Mouse (Mus musculus) adrenal gland, postnatal 4 days (tissue): ENCODE results near the gene Chd2. TPM values are rescaled to one million over a fixed set of nuclear protein-coding genes. Genes with fewer than 3 reads are reported as not detected.
"Not testable (repeated sequence)": the region's sequence is repeated elsewhere in the genome, so short reads cannot be mapped to it uniquely, and the experiment has no call there.

Experiments used
- DNase-seq, 2 experiments: peaks; one replicate each; pipeline ENCODE4 v3.0.0; 2021 to 2022; ENCODE audit warnings: low spot score in 2 of 2, mixed read lengths in 2 of 2
- total RNA-seq, 2 experiments: library from RNA; stranded (reverse); gene quantifications; 2 replicates each; pipeline ENCODE4 v1.2.3; 2021

The Chd2 gene
- total RNA-seq, 2 experiments from 2014 or later = 63.5 to 69.1 TPM

DNA sequence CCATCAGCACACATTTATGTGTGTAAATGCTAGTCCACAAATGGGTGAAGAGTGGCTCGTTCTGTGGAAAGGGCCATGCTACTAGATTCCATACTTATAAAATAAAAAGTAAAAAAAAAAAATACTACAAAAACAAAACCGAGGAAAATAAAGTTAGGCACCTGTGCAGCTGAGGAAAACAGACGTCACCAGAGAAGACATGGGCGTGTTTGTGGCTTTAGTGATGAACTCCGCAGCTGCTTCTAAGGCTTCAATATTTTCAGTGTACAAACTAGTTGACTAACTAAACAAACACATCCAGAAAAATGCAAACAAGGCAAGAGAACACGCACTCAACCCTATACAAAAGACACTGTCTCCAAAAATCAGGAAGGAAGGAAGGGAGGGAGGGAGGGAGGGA is 18.4 kb downstream of the Chd2 start:
- no peak for DNase-seq

DNA sequence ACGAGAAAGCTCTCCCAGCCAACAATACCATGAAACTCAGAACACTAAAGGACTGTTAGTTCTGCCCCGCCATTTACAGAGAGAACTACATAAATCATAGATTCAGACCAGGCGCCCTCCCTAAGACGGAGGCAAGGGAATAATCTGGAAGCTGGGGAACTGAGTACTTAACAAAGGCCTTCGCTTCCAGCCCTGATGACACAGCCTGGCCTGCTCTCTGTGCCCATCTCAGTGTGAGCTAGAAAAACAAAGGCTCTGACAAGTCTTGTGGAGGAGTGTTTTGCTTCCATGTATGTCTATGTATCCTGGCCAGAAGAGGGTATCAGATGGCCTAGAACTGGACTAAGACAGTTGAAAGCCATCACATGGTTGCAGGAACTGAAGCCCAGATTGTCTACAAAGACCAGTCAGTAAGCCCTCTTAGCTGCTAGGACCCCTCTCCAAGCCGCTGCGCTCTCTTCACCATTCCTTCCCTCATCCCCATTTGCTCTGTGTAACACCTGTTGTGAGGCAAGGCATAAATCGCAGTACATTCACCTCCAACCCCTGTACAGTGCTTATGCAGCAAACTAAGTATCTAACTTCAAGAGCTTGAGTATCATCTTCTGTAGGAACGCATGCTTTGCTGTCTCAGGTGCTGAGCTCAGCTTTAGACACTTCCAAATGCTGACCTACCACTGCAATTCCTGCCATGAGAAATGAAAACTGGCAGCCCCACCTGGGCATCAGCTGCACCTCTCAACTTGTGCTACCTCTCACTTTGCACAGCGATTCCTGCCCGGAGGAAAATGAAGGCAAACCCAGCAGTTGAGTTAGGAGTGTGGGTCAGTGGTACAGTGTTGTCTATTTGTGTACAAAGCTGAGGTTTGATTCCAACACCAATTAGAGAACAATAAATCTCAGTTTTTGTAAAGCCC is 20.1 kb downstream of the Chd2 start:
- no peak for DNase-seq

DNA sequence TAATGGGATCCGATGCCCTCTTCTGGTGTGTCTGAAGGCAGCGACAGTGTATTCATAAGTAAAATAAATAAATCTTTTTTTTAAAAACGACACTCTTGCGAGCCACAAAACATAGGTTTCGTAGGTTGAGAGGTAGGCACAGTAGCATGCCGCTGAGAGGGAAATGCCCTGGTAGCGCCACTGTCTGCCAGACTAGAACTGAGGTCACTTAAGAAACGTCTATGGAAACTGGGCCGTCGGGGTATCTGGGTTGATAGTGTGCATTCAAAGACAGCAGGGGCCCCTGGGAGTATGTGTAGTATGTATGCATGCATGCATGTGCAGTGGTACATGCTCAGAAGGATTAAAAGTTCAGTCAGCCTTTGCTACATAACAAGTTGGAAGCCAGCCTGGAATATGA is 21.4 kb downstream of the Chd2 start:
- DNase-seq = no peak

DNA sequence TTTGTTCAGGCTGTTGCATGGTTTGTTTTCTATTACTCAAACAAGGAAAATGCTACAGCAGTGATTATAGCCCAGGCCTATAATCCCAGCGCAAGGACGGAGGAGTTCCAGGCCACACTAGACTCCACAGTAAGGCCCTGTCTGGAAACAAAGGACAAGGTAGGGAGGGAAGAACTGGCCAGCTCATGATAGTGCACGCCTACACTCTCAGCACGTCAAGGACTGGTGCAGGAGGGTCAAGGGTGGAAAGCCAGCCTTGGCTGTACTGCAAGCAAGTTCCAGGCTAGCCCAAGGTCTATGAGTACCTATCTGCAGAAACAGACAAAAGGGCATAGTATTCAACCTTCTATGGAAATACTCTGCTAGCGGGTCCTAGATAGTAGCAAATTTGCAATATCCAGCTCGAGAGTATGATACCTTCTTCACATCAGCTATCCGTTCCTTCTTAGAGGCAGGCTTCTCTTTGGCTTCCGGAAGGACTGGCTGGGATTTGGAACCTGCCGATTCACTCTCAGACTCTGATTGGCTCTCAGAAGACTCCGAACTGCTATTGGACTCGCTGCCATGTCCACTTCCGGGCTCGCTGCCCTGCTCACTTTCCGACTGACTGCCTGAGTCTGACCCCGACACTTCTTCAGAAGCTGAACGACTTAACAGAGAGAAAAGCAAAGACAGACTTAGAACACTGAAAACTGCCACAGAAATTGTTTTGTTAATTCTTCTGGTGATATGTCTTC is 22.4 kb downstream of the Chd2 start:
- DNase-seq = no peak

DNA sequence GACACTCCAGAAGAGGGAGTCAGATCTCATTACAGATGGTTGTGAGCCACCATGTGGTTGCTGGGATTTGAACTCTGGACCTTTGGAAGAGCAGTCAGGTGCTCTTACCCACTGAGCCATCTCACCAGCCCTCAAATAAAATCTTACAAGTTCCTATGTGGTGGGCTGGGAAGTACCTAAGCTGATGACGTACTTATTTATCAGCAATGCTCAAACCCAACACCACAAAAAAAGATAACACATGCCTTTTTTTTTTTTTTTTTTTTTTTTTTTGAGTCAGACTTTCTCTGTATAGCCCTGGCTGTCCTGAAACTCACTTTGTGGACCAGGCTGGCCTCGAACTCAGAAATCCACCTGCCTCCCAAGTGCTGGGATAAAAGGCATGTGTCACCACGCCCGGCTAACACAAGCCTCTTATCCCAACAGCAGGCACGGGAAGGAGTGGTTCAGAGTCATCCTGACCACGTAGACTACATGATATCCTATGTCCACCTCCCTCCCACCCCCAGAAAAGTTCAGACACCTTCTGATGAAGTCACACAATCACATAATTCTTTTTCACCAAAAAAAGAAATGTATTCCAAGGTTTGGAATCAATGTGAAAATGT is 23.2 kb downstream of the Chd2 start:
- not testable (repeated sequence) for DNase-seq

DNA sequence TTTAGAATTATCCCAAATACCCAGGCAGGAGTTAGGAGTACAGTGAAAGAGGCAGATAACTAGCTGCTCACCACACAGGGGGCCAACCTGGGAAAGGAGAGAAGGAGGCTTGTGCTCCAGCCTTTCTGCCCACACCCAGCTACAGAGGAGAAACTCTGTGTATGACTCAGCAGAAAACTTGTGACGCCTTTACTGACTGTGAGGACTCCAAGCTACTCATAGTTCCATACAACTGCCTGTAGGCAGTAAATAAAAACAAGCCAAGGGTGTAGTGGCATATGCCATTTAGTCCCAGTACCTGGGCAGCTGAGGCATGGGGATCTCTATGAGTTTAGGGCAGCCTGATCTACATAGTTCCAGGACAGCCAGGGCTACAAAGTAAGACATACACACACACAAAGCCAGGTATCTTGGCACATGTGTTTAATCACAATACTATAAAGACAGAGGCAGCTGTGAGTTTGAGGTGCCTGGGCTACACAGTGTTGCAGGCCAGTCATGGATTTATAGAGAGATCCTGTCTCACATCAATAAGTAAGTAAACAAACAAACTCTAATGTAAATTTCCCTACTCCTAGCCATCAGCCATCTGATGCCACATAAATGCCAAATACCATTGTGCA is 24.1 kb downstream of the Chd2 start:
- DNase-seq = no peak

DNA sequence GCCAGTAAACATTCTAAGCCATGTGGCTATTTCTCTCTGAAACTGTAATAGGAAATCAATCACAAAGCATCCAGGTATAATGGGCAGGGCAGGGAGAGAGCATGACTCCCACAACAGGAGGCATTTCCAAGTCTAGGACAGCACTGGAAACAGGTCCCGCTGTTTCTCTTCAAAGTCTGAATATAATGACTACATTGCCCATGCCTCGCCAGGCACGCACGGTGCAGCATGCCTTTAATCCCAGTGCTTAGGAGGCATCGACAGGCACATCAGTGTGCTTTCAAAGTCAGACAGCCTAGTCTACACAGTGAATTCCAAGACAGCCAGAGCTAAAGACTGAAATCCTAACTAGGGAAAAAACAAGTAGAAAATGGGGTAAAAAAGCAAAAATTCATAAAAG is 24.8 kb downstream of the Chd2 start:
- DNase-seq = no peak

DNA sequence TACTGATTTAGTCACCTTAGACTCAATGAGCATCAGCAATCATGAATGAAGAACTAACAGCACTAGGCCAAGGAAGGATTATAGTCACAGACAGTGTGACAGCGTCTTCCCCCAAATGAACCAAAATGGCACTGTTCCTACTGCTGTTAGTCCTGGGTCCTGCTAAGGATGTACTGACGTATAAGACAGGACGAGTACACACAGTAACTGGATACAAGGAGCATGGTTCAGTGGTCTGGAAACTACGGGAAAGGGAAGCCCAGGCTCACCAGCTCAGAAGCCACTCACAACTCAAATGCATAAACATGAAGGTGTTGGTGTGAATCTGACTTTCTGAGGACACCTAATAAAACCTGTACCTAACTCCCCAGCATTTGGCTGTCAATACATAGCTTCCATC is 27.1 kb downstream of the Chd2 start:
- no peak for DNase-seq

DNA sequence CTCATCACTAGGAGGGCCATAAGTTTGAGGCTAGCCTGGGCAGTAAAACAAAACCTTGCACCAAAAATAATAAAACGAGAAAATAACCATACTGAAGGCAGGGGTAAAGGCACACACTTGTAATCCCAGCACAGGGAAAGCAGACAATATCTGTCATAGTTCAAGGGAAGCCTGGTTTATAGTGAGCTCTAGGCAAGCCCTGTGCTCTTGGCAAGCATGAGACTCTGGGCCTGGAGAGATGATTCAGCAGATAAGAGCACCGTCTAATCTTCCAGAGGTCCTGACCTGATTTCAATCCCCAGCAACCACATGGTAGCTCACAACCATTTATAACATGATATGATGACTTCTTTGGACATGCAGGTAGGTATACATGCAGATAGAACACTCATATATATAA is 29.2 kb downstream of the Chd2 start:
- DNase-seq = no peak

DNA sequence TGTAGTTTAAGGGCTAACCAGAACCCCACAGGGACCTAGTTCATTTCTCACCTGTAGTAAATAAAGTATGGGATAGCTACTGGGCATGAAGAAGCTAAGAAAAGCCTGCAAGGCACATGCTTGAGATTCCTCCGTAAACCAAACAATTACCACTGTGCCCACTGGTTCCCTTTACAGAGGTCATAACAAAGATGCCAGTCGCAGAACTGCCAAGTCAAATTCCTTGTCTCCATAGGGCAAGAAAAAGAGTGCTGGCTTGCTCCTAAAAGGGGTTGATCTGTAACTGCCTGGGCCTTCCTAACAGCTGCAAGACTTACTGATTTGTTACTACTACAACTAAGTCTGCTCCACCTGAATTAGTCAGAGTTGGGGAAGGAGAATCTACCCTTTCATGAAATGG is 32.9 kb downstream of the Chd2 start:
- no peak for DNase-seq

DNA sequence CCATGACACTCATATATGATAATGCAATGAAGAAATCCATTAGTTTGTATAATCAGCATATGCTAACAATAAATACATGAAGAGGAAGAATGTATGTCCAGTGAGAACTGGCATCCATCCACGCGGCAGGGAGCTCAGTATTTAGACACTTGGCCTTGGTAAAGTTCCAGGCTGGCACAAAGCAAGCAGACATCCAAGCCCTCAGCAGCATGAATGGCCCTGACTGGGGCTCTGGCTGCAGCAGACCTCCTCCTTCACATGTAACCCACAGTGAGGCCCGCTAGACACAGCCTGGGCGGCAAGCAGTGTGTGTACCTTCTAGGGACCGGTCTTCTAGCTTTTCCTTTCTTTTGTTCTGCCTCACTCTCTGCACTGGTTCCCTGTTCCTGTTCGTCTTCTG is 34.1 kb downstream of the Chd2 start:
- peak in 1 of 2 experiments; percentile 36 for DNase-seq

DNA sequence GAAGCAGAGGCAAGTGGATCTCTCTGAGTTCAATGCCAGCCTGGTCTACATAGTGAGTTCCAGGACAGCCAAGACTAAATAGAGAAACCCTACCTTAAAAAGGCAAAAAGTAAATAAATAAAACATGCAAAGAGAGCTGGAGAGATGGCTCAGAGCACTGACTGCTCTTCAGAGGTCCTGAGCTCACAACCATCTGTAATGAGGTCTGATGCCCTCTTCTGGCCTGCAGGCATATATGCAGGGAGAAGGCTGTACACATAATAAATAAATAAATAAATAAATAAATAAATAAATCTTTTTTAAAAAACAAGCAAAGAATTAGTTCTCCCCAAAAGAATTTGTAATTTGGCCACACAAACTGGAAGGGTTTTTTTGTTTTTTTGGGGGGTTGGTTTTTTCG is 34.8 kb downstream of the Chd2 start:
- no peak for DNase-seq

DNA sequence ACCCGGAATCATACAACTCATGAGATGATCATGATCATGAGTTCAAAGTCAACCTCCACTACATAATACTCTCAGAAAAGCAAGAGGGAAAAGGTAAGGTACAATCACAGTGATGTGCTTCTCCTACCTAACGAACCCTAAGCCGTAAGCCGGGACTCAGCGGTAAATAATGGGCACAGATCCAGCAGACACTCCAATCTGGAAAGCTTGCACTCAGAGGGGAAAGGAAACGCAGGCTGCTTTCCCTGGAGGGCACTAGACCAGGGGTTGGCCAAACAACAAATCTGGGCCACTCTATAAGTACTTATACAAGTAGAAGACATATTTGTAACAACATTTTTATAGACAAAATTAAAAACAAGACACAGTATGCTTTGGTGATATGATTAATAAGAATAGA is 36.4 kb downstream of the Chd2 start:
- DNase-seq = no peak

DNA sequence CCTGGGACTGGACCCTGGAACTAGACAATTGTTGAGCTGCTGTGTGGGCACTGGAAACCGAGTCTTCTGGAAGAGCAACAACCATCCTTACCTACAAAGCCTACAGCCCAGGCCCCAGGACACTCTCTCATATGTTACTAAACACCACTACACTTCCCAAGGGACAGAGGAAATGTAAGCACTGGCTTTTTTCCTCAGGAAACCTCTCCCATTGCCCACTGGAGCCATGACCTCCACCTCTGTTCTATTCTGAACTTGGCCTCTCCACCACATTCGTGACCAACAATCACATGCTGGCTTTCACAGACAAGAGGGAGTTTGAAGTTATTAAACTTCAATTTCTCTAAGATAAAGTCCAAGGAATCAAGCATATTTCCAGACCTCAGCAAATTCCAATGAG is 43.4 kb downstream of the Chd2 start:
- no peak for DNase-seq

DNA sequence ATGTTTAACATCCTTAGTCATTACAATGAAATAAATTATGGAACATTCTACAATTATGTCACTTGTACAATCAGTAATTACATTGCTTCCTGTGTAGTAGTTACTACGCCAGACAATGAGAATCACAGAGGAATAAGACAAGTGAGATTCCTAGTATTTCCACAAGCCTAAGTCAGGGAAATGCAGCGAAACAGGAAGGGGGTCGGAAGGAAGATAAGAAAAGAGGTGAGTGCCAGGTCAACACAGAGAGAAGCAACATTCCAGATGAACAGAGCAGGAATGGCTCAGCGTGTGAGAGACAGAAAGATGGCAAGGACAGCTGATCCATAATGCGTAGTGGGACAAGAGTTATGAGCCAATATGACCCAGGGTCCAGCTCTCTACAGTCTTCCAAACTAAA is 52.4 kb downstream of the Chd2 start:
- DNase-seq = no peak

DNA sequence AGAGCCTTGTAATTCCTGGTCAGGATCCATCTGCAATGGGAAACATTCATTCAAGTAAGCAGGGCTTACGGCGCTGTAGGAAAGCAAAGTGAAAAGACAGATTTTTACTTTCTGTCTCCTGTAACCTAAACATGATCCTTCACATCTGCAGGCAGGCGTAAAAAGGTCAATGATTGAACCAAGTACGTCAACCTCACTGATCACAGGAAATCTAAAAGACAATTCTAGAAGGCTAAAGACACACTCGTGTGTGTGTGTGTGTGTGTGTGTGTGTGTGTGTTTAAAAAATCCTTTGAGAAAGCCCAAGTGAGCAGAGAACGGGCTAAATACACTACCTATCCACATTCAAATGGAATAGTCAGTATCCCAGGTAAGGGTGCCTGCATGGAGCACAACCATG is 60.5 kb downstream of the Chd2 start:
- DNase-seq = no peak

DNA sequence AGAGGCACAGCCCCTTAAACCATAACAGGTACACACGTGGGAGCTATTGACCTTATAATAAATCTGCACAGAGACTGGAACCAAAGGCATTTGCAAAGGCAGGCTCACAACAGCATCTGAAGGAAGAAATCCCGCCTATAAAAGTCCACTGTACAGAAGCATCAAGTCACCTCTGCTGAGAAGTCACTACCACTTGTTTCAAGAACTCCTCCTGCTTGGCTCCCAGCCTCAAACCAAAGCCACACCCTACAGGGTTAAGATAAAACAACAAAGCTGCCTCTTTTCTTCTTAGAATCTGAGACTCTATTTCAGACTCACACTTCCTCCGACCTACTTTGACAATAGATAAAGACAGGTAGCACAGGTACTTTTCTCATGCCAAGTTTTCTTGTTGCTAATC is 62.1 kb downstream of the Chd2 start:
- no peak for DNase-seq

DNA sequence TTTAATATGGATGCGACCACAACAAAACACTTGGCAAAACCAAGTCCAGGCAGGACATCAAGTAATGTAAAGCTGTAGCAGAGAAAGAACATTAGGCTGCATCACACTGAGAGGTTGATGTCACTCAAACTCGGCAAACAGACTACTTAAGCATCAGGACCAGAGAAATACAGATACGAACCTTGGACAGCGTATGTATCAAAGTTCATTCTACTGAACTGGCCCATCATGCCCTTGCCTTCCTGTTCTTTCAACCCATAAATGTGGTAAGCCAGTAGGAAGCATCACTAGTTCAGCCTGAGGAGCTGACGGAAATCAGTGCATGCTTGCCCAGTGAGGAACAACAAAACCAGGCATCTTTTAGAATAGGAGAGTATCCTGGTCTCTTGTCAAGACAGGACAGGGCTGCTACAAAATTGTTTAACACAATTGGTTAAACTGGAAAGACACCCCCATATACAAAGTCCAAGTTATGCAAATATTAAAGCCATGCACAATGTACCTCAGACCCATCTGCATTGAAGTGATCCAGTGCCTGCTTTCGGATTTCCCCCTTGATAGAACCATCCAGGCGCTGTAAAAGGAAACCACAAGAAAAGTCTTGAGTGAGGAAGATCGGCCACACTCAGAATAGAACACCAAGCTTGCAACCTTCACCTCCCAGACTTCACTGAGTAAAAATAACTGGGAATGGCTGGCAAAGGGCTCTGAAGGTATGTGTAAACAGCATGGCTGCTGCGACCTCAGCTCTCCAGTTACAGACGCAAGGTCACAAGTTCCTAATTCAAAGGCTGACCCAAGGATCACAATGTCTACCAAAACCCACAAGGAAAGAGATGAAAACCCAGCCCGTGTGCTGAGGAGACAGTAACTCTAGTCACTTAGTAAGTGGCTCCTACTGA is 63.2 kb downstream of the Chd2 start:
- DNase-seq = no peak

DNA sequence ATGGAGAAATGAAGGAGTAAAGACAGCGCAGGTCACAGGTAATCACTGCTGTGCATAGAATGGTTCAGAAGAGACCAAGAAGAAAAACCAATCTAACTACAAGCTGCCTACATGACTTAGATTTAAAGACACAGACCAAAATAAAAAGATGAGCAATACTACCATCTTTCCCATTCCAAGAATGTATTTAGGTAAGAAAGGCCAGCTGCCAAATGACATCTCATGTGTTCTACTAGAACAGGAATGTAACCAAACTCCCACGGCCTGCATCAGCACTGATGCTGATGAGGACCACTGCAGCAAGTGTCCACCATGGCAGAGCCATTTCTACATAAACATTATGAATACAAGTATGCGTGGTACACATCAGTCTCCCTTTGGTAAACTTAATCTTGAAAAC is 73.9 kb downstream of the Chd2 start:
- no peak for DNase-seq

DNA sequence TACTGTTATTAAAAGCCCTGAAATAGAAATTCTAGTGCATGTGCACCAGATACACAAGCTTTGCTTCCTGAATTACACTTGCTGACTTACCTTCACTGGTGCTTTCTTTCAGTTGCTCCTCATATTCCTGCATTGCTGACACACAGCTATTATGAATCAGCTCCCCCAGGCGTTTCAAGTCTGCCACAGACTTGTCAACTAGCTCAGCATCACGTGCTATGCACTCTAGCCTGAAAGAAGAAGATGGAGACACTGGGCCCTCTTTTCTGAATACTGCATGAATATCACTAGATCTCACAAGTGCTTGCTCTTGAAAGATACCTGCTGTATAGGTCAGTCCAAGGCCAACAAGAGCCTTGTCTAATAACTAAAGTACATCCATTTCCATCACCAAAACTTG is 78.1 kb downstream of the Chd2 start:
- no peak for DNase-seq

DNA sequence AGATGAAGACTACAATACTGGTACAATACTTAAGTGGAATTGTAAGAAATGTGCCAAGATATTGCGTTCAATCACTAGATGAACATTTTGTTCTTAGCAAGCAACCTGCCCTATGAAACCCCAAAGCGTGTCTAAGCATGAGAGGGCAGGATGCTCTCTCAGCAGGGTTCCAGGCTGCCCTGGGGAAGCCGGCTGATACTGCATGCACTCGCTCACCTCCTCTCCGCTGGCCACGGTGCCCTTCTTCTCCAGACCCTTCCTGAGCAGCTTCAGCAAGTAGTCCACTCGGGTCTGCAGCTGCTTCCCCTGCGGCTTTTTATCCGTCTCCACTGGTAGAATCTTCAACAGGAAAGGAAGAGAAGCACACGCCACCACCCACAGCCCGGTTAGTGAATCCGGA is 87.5 kb downstream of the Chd2 start:
- no peak for DNase-seq
